Mouse (Mus musculus) ES-Bruce4 (cell line): Measurements from ENCODE around the gene Pgm3.

Source experiments
- CTCF ChIP-seq: IDR thresholded peaks from one replicate; pipeline ENCODE4 v1.8.1; 2011; ENCODE audit warnings: low read depth, low read length
- EP300 ChIP-seq: IDR thresholded peaks from 2 replicates; pipeline ENCODE4 v1.6.1; 2011; ENCODE audit warnings: low read depth, low read length; ENCODE audit not compliant: insufficient read depth
- POLR2A ChIP-seq: IDR thresholded peaks from one replicate; pipeline ENCODE4 v1.8.1; 2011; ENCODE audit warnings: low read length; ENCODE audit not compliant: insufficient read depth

DNA sequence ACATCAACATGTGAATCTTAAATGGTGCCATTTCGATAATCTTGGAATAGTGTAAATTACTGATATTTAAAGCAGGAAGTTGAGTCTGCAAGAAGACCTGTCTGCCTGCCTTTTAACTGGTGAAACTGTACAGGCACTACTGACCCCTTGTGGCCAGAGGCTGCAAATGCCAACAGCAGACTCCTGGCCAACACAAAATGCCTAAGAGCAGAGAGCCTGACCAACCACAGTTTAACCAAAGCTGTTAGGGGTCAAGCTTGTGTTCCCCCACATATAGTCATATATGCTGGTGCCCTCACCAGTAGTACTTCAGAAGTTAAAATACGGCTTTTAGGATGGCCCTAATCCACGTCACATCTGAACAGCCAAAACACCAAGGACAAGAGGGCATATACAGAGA lies 12.1 kb upstream of the Pgm3 start:
- TF ChIP-seq CTCF = peak; percentile 91
- no peak for TF ChIP-seq POLR2A
- no peak for TF ChIP-seq EP300
